ENCODE assay signal across 17 mouse cellular contexts in the genomic region with DNA sequence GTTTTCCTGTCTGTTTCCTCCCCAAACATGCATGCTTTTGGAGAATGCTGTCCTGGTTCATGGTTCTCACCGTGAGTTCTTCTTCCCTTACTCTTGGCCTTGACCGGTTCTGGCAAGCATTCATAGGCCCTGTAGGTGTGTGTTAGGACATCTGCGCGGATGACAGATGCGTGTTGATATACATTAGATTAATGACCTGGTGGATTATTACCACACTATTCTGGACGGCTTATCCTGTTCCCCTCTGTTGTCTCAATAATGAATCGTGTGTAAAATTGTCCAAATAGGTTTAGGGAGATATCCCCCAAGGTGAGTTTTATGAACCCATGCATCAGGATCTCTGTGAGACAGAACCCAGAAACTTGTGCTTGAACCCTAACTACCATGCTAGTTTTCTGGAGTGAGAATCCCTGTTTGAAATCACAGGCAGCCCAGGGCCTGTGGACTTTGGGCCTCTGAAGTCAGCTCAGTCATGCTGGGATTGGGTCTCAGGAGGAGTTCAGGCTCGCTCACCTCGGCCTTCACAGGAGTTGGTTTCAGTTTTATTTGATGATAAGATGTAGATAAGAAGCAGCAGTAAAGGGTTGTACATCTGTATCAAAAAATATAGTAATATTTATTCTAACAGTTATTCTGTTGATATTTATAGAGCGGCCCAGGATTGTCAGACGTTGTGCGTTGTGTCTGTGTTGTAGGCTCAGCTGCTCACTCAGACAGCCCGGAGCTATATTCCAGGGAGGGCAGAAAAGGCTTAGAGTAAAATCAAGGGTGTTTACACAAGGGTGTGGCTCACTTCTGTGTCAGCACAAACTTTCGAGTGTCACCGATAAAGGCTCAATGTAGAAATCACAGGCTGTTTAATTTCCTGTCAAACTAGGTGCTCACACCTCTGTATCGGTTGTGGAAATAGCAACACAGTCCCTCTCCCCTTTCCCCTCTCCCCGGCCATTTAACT. TPM values are rescaled to one million over a fixed set of nuclear protein-coding genes. Genes with fewer than 3 reads are reported as not detected.
DNase-seq lines count a peak whose midpoint lies in the region; ATAC-seq and TF ChIP-seq lines count a peak whose summit lies in the region.
"Had no signal": no experiment of that assay in that cellular context is flagged by ENCODE, and none has a peak within 500 bp of the region (broad histone marks: within the 10 kb centered on the region; RNA-seq: fewer than 3 reads in every experiment).

No protein-coding gene starts in this region.

- TF ChIP-seq CTCF in intestine, postnatal 0 days (IDR thresholded peaks at IDR 0.05; ENCODE audit: low read depth): no peak

- ATAC-seq in intestine, postnatal 0 days: peak; percentile 92
- peak; percentile 85 for ATAC-seq in stomach, embryonic 16.5 days (ENCODE audit: insufficient read depth, low FRiP score)
- ATAC-seq: forebrain, embryonic 15.5 days; inflammation-experienced regulatory T-cells, adult 6 months; midbrain, embryonic 13.5 days had no signal

- intact Hi-C loops in left cerebral cortex, postnatal 14 days (cut with DNase I): no loop called here

- H3K4me2 ChIP-seq in intestine, postnatal 0 days (replicated peaks; ENCODE audit: low read depth): peak overlapping the region; percentile 51
- H3K4me2 ChIP-seq in stomach, embryonic 16.5 days (ENCODE audit: low read depth, low read length): peak overlapping the region; percentile 25; the same call in 1 of the 2 replicates
- H3K4me2 ChIP-seq: forebrain, embryonic 15.5 days; limb, embryonic 15.5 days; midbrain, embryonic 13.5 days had no signal

- WGBS in intestine, postnatal 0 days: 31% methylated on average over 17 of the region's 17 CpGs
- WGBS in stomach, embryonic 16.5 days: 37% methylated on average over 17 of the region's 17 CpGs

- H3K4me3 ChIP-seq in intestine, postnatal 0 days (ENCODE audit: low read depth, low read length): 0 out of 2 replicates have a peak overlapping the region, but pooled peaks have one; percentile 1
- H3K4me3 ChIP-seq in stomach, embryonic 16.5 days (replicated peaks; ENCODE audit: low read length): no peak overlapping the region
- H3K4me3 ChIP-seq: forebrain, embryonic 15.5 days; limb, embryonic 15.5 days; midbrain, embryonic 13.5 days; myocyte had no signal

- DNase-seq in kidney, postnatal 25 days: peak; percentile 43 to 63
- DNase-seq in kidney, postnatal 10 days: no peak
- DNase-seq in induced T-regulatory cell, adult 2 months (ENCODE audit: low read depth): peak; percentile 33
- no peak for DNase-seq in left cerebral cortex, postnatal 14 days (ENCODE audit: low spot score in 2 of 2)
- DNase-seq in adipocyte (ENCODE audit: low spot score): no peak
- DNase-seq: adrenal gland, postnatal 36 days; cerebellum, adult 9-11 months; embryo, embryonic 11 days; spleen, adult 18-20 months had no signal

- H3K4me1 ChIP-seq in intestine, postnatal 0 days (replicated peaks; ENCODE audit: control insufficient read depth, insufficient read depth, low read length): peaks cover 3% of the 10 kb centered on the region; the same call in 1 of the 2 replicates
- peaks cover 18% of the 10 kb centered on the region for H3K4me1 ChIP-seq in stomach, embryonic 16.5 days (ENCODE audit: control insufficient read depth, insufficient read depth, low read length)

- no peaks in the 10 kb centered on the region for H3K36me3 ChIP-seq in intestine, postnatal 0 days (ENCODE audit: control insufficient read depth, insufficient read depth)
- H3K36me3 ChIP-seq in stomach, embryonic 16.5 days (ENCODE audit: control insufficient read depth, insufficient read depth, low read length): no peaks in the 10 kb centered on the region
- H3K36me3 ChIP-seq: forebrain, embryonic 15.5 days; limb, embryonic 15.5 days; midbrain, embryonic 13.5 days had no signal

- no peak overlapping the region for H3K9ac ChIP-seq in intestine, postnatal 0 days (ENCODE audit: low read depth, low read length)
- H3K9ac ChIP-seq in stomach, embryonic 16.5 days (ENCODE audit: low read length): no peak overlapping the region; the same call in 1 of the 2 replicates
- H3K9ac ChIP-seq: forebrain, embryonic 15.5 days; limb, embryonic 15.5 days; midbrain, embryonic 13.5 days had no signal

- H3K9me3 ChIP-seq in intestine, postnatal 0 days (ENCODE audit: control insufficient read depth): no peaks in the 10 kb centered on the region
- H3K9me3 ChIP-seq in stomach, embryonic 16.5 days (replicated peaks; ENCODE audit: control insufficient read depth, low read length): no peaks in the 10 kb centered on the region
- H3K9me3 ChIP-seq: forebrain, embryonic 15.5 days; limb, embryonic 15.5 days; midbrain, embryonic 13.5 days had no signal

- H3K27ac ChIP-seq in intestine, postnatal 0 days (ENCODE audit: low read depth, low read length): peak overlapping the region; percentile 76
- peak overlapping the region; percentile 29; the same call in 1 of the 2 replicates for H3K27ac ChIP-seq in stomach, embryonic 16.5 days (ENCODE audit: low read length)
- H3K27ac ChIP-seq: forebrain, embryonic 15.5 days; limb, embryonic 15.5 days; midbrain, embryonic 13.5 days had no signal

- H3K27me3 ChIP-seq in intestine, postnatal 0 days (replicated peaks; ENCODE audit: control insufficient read depth, insufficient read depth, low read length): no peaks in the 10 kb centered on the region
- H3K27me3 ChIP-seq in stomach, embryonic 16.5 days (ENCODE audit: control insufficient read depth, insufficient read depth, low read length): no peaks in the 10 kb centered on the region
- H3K27me3 ChIP-seq: CH12.LX; forebrain, embryonic 15.5 days; limb, embryonic 15.5 days; midbrain, embryonic 13.5 days had no signal

RNA-seq across cellular contexts. Expression of a gene that starts 48.8 kb away (rescaled TPM):
- 14.5 and 17.3 TPM in 2 replicates for polyA plus RNA-seq in intestine, postnatal 0 days (2015; fragmentation: Nextera tagmentation; extraction: Ambion mirVana)
- polyA plus RNA-seq in stomach, embryonic 16.5 days (2015; fragmentation: Nextera tagmentation; extraction: Ambion mirVana): 37.1 and 42.1 TPM in 2 replicates
- 10 to 100 TPM; 21.6 to 22.7 TPM for total RNA-seq in left cerebral cortex, postnatal 14 days (2021)

Comparison
In these comparisons a context has a peak if more than half of its experiments do, and no peak if none do; other contexts are left out.
1. DNase-seq: peak in kidney, postnatal 25 days (2 of 2) and induced T-regulatory cell, adult 2 months (single experiment); none in kidney, postnatal 10 days (single experiment), left cerebral cortex, postnatal 14 days (0 of 2) and adipocyte (single experiment).